ENCODE assay signal across 9 mouse cellular contexts in the genomic region with DNA sequence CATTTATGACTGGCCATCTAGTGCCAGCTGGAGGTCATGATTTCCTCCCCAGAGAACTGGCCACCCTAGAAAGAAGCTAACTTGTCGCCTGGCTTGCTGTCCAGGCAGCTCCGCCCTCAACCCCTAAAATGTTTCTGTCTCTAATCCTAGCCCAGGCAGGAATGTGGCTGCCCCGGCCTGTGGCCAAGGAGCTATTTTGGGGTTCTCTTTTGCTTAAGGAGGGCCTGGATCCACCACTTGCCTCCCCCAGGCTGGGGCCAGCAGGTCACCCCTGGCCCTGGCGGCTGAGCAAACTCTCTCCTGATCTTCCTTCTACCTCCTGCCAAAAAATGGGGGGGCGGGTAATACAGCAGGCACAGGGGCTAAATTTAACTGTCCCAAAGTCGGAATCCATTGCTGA. TPM values are rescaled to one million over a fixed set of nuclear protein-coding genes. Genes with fewer than 3 reads are reported as not detected.
DNase-seq lines count a peak whose midpoint lies in the region; ATAC-seq and TF ChIP-seq lines count a peak whose summit lies in the region.
"Had no signal": no experiment of that assay in that cellular context is flagged by ENCODE, and none has a peak within 500 bp of the region (broad histone marks: within the 10 kb centered on the region; RNA-seq: fewer than 3 reads in every experiment).

No protein-coding gene starts in this region.

- peaks cover 75% of the 10 kb centered on the region for H3K36me3 ChIP-seq in embryonic facial prominence, embryonic 13.5 days
- H3K36me3 ChIP-seq in heart, postnatal 0 days (replicated peaks; ENCODE audit: control insufficient read depth, insufficient read depth, low read length): peaks cover 59% of the 10 kb centered on the region
- peaks cover 22% of the 10 kb centered on the region; the same call in 1 of the 2 replicates for H3K36me3 ChIP-seq in lung, postnatal 0 days (ENCODE audit: insufficient read depth, low read length)

- H3K4me3 ChIP-seq in embryonic facial prominence, embryonic 13.5 days: no peak overlapping the region
- H3K4me3 ChIP-seq in heart, postnatal 0 days (ENCODE audit: low read depth, low read length): peak overlapping the region; percentile 62
- H3K4me3 ChIP-seq in lung, postnatal 0 days (ENCODE audit: low read depth, low read length): no peak overlapping the region

- peaks cover 47% of the 10 kb centered on the region for H3K4me1 ChIP-seq in embryonic facial prominence, embryonic 13.5 days
- peaks cover 50% of the 10 kb centered on the region for H3K4me1 ChIP-seq in heart, postnatal 0 days (ENCODE audit: control insufficient read depth, insufficient read depth)
- H3K4me1 ChIP-seq in lung, postnatal 0 days (ENCODE audit: insufficient read depth, low read depth, low read length): peaks cover 19% of the 10 kb centered on the region

- H3K9ac ChIP-seq in embryonic facial prominence, embryonic 13.5 days: no peak overlapping the region
- H3K9ac ChIP-seq in heart, postnatal 0 days (replicated peaks; ENCODE audit: low read depth, low read length): peak overlapping the region; percentile 69
- H3K9ac ChIP-seq in lung, postnatal 0 days (replicated peaks; ENCODE audit: low read depth): no peak overlapping the region

- DNase-seq in adrenal gland, postnatal 25 days: peak; percentile 22
- DNase-seq in adrenal gland, postnatal 14 days: no peak
- DNase-seq in heart, postnatal 0 days (ENCODE audit: low spot score): peak; percentile 84
- peak; percentile 57 for DNase-seq in lung, postnatal 0 days (ENCODE audit: low spot score)
- DNase-seq in ovary, postnatal 14 days (ENCODE audit: low spot score): no peak
- no peak for DNase-seq in neural tube, embryonic 10.5 days (ENCODE audit: extremely low spot score, low spot score)
- no peak for DNase-seq in frontal cortex, postnatal 36 days (ENCODE audit: low spot score in 2 of 2)

- no peaks in the 10 kb centered on the region for H3K9me3 ChIP-seq in embryonic facial prominence, embryonic 13.5 days
- no peaks in the 10 kb centered on the region for H3K9me3 ChIP-seq in heart, postnatal 0 days (replicated peaks; ENCODE audit: control insufficient read depth, low read length)
- no peaks in the 10 kb centered on the region for H3K9me3 ChIP-seq in lung, postnatal 0 days (ENCODE audit: low read length)

- H3K27ac ChIP-seq in embryonic facial prominence, embryonic 13.5 days: no peak overlapping the region
- H3K27ac ChIP-seq in heart, postnatal 0 days (ENCODE audit: low read depth): peak overlapping the region; percentile 95
- H3K27ac ChIP-seq in lung, postnatal 0 days (ENCODE audit: low read length): peak overlapping the region; percentile 66; the same call in 1 of the 2 replicates

- no peak for TF ChIP-seq EP300 in heart, postnatal 0 days (IDR thresholded peaks at IDR 0.05; ENCODE audit: low read depth)
- TF ChIP-seq EP300 in lung, postnatal 0 days (IDR thresholded peaks at IDR 0.05): no peak

- H3K4me2 ChIP-seq in embryonic facial prominence, embryonic 13.5 days: 0 out of 2 replicates have a peak overlapping the region, but pooled peaks have one; percentile 33
- peak overlapping the region; percentile 78 for H3K4me2 ChIP-seq in heart, postnatal 0 days (ENCODE audit: low read depth, low read length)
- H3K4me2 ChIP-seq in lung, postnatal 0 days (replicated peaks; ENCODE audit: low read depth, low read length): peak overlapping the region; percentile 54; the same call in 1 of the 2 replicates

- WGBS in embryonic facial prominence, embryonic 13.5 days: 57% methylated on average over 6 of the region's 6 CpGs
- 15% methylated on average over 6 of the region's 6 CpGs for WGBS in heart, postnatal 0 days
- WGBS in lung, postnatal 0 days: 34% methylated on average over 6 of the region's 6 CpGs

- no peaks in the 10 kb centered on the region for H3K27me3 ChIP-seq in embryonic facial prominence, embryonic 13.5 days
- H3K27me3 ChIP-seq in heart, postnatal 0 days (ENCODE audit: control insufficient read depth, insufficient read depth, low read length): no peaks in the 10 kb centered on the region
- H3K27me3 ChIP-seq in lung, postnatal 0 days (replicated peaks; ENCODE audit: insufficient read depth, low read length): no peaks in the 10 kb centered on the region

- no peak for ATAC-seq in embryonic facial prominence, embryonic 13.5 days (ENCODE audit: insufficient number of reproducible peaks, insufficient read depth, low FRiP score, low TSS enrichment, low read depth)
- peak; percentile 80 for ATAC-seq in heart, postnatal 0 days (ENCODE audit: insufficient read depth, low read depth)
- ATAC-seq in lung, postnatal 0 days: peak; percentile 40

- no peak for TF ChIP-seq CTCF in heart, postnatal 0 days (IDR thresholded peaks at IDR 0.05; ENCODE audit: low read depth)
- TF ChIP-seq CTCF in lung, postnatal 0 days (IDR thresholded peaks at IDR 0.05): no peak

RNA-seq across cellular contexts. Expression of gene Dmpk, which starts 0.6 kb away (rescaled TPM):
- total RNA-seq in adrenal gland, postnatal 25 days (2021): 106 and 114 TPM in 2 replicates
- total RNA-seq in adrenal gland, postnatal 14 days (2021): 64.2 and 65.6 TPM in 2 replicates
- polyA plus RNA-seq in embryonic facial prominence, embryonic 13.5 days (2015; fragmentation: Nextera tagmentation; extraction: Ambion mirVana): 13.1 and 16.8 TPM in 2 replicates
- total RNA-seq in heart, postnatal 0 days (2014; rRNA removed; ENCODE audit: low replicate concordance): 184 and 253 TPM in 2 replicates
- 97.0 and 98.5 TPM in 2 replicates for polyA plus RNA-seq in heart, postnatal 0 days (2015; fragmentation: Nextera tagmentation; extraction: Ambion mirVana)
- polyA plus RNA-seq in lung, postnatal 0 days (2015; fragmentation: Nextera tagmentation; extraction: Ambion mirVana): 11.5 and 14.7 TPM in 2 replicates

RNA-seq across cellular contexts. Expression of gene Dmwd, which starts 7.1 kb away (rescaled TPM):
- total RNA-seq in adrenal gland, postnatal 25 days (2021): 53.1 and 64.1 TPM in 2 replicates
- 45.7 and 47.7 TPM in 2 replicates for total RNA-seq in adrenal gland, postnatal 14 days (2021)
- polyA plus RNA-seq in embryonic facial prominence, embryonic 13.5 days (2015; fragmentation: Nextera tagmentation; extraction: Ambion mirVana): 16.4 and 17.6 TPM in 2 replicates
- 71.6 and 76.4 TPM in 2 replicates for total RNA-seq in heart, postnatal 0 days (2014; rRNA removed; ENCODE audit: low replicate concordance)
- 10.6 and 10.9 TPM in 2 replicates for polyA plus RNA-seq in heart, postnatal 0 days (2015; fragmentation: Nextera tagmentation; extraction: Ambion mirVana)
- polyA plus RNA-seq in lung, postnatal 0 days (2015; fragmentation: Nextera tagmentation; extraction: Ambion mirVana): 9.7 and 12.0 TPM in 2 replicates

RNA-seq across cellular contexts. Expression of gene Six5, which starts 11.3 kb away (rescaled TPM):
- total RNA-seq in adrenal gland, postnatal 25 days (2021): 21.8 and 26.1 TPM in 2 replicates
- 13.3 and 15.3 TPM in 2 replicates for total RNA-seq in adrenal gland, postnatal 14 days (2021)
- 14.7 and 15.3 TPM in 2 replicates for polyA plus RNA-seq in embryonic facial prominence, embryonic 13.5 days (2015; fragmentation: Nextera tagmentation; extraction: Ambion mirVana)
- total RNA-seq in heart, postnatal 0 days (2014; rRNA removed; ENCODE audit: low replicate concordance): 19.0 and 21.0 TPM in 2 replicates
- 3.8 and 4.0 TPM in 2 replicates for polyA plus RNA-seq in heart, postnatal 0 days (2015; fragmentation: Nextera tagmentation; extraction: Ambion mirVana)
- polyA plus RNA-seq in lung, postnatal 0 days (2015; fragmentation: Nextera tagmentation; extraction: Ambion mirVana): 4.2 and 4.7 TPM in 2 replicates

RNA-seq across cellular contexts. Expression of gene Rsph6a, which starts 28.6 kb away (rescaled TPM):
- total RNA-seq in adrenal gland, postnatal 25 days (2021): not detected in 2 replicates
- not detected in 2 replicates for total RNA-seq in adrenal gland, postnatal 14 days (2021)
- not detected in 2 replicates for polyA plus RNA-seq in embryonic facial prominence, embryonic 13.5 days (2015; fragmentation: Nextera tagmentation; extraction: Ambion mirVana)
- not detected in 2 replicates for total RNA-seq in heart, postnatal 0 days (2014; rRNA removed; ENCODE audit: low replicate concordance)
- polyA plus RNA-seq in heart, postnatal 0 days (2015; fragmentation: Nextera tagmentation; extraction: Ambion mirVana): not detected in 2 replicates
- not detected in 2 replicates for polyA plus RNA-seq in lung, postnatal 0 days (2015; fragmentation: Nextera tagmentation; extraction: Ambion mirVana)
- total RNA-seq: liver, adult 2 months had no signal
- polyA plus RNA-seq: liver, adult 2 months had no signal

RNA-seq across cellular contexts. Expression of gene Gm4969, which starts 35.1 kb away (rescaled TPM):
- total RNA-seq in adrenal gland, postnatal 25 days (2021): 0.09 TPM in 1 of 2 replicates, not detected in the other
- total RNA-seq in adrenal gland, postnatal 14 days (2021): 0.19 TPM in 1 of 2 replicates, not detected in the other
- polyA plus RNA-seq in embryonic facial prominence, embryonic 13.5 days (2015; fragmentation: Nextera tagmentation; extraction: Ambion mirVana): 3.5 and 4.4 TPM in 2 replicates
- 0.19 and 0.69 TPM in 2 replicates for total RNA-seq in heart, postnatal 0 days (2014; rRNA removed; ENCODE audit: low replicate concordance)
- 0.21 and 0.38 TPM in 2 replicates for polyA plus RNA-seq in heart, postnatal 0 days (2015; fragmentation: Nextera tagmentation; extraction: Ambion mirVana)
- polyA plus RNA-seq in lung, postnatal 0 days (2015; fragmentation: Nextera tagmentation; extraction: Ambion mirVana): 0.20 and 0.23 TPM in 2 replicates

Comparison
In these comparisons a context has a peak if more than half of its experiments do, and no peak if none do; other contexts are left out.
1. DNase-seq: peak in adrenal gland, postnatal 25 days (single experiment), heart, postnatal 0 days (single experiment) and lung, postnatal 0 days (single experiment); none in adrenal gland, postnatal 14 days (single experiment), ovary, postnatal 14 days (single experiment), neural tube, embryonic 10.5 days (single experiment) and frontal cortex, postnatal 36 days (0 of 2).
2. Peak in every context shown above with its lines, with median percentiles within 50 percentile points of each other: H3K4me2 ChIP-seq.